Mouse (Mus musculus) erythroblast, embryonic 14.5 days (primary cell): Measurements from ENCODE around the gene Asic1.

Experiments used
- GATA1 ChIP-seq: IDR thresholded peaks from 2 replicates; pipeline ENCODE4 v1.6.1; 2012; ENCODE audit warnings: low read length, inconsistent platforms, mixed read lengths
- TAL1 ChIP-seq: IDR thresholded peaks from 3 replicates; pipeline ENCODE4 v1.6.1; 2012; ENCODE audit warnings: low read length, inconsistent platforms, mixed read lengths

DNA sequence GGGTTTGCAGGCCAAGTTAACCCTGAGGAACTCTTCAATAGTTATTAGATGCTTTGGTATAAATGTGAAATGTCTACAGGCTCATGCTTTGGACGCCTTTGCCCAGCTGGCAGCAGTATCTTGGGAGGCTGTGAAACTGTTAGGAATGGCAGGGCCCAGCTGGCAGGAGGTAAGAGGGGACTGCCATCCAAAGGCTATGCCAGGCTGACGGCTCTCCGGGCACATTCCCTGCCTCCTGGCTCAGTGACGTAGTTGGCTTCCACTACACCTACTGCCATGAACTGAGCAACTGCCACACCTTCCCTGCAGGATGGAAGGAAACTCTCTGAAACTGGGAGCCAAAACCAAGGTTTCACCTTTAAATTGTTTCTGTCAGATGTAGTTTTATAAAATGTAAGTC is 70.1 kb downstream of the Asic1 start:
- TF ChIP-seq GATA1: no peak
- no peak for TF ChIP-seq TAL1
